Mouse (Mus musculus) right cerebral cortex, postnatal 10 days (tissue): ENCODE data around the gene Prdm16.

Experiments used
- DNase-seq, 2 experiments: peaks; one replicate each; pipeline ENCODE4 v3.0.0; 2021; ENCODE audit warnings: low spot score in 2 of 2

Prdm16 gene

GRCm38 (mm10) chr4:154390333-154391080 is 246.2 kb downstream of the Prdm16 start:
- peak; percentile 62 to 68 for DNase-seq

- DNase-seq, result no peak
Observed at GRCm38 (mm10) chr4:154389641-154390040, 247.0 kb downstream of the Prdm16 start.

- DNase-seq, result no peak
Observed at GRCm38 (mm10) chr4:154386810-154387209, 249.9 kb downstream of the Prdm16 start.

- DNase-seq, result no peak
Observed at GRCm38 (mm10) chr4:154385918-154386317, 250.8 kb downstream of the Prdm16 start.

GRCm38 (mm10) chr4:154385208-154385607 is 251.5 kb downstream of the Prdm16 start:
- DNase-seq, result no peak

GRCm38 (mm10) chr4:154378876-154379275 is 257.8 kb downstream of the Prdm16 start:
- no peak for DNase-seq

GRCm38 (mm10) chr4:154375939-154376625 is 260.6 kb downstream of the Prdm16 start:
- DNase-seq, result no peak

- no peak for DNase-seq
Observed at GRCm38 (mm10) chr4:154371542-154372247, 265.0 kb downstream of the Prdm16 start.

GRCm38 (mm10) chr4:154370841-154371240 is 265.8 kb downstream of the Prdm16 start:
- DNase-seq, result no peak

- DNase-seq, result no peak
Observed at GRCm38 (mm10) chr4:154369089-154369488, 267.6 kb downstream of the Prdm16 start.

- no peak for DNase-seq
Observed at GRCm38 (mm10) chr4:154366836-154367235, 269.8 kb downstream of the Prdm16 start.

GRCm38 (mm10) chr4:154364752-154365151 is 271.9 kb downstream of the Prdm16 start:
- peak; percentile 32 to 43 for DNase-seq

GRCm38 (mm10) chr4:154360850-154361249 is 275.8 kb downstream of the Prdm16 start:
- no peak for DNase-seq

GRCm38 (mm10) chr4:154360441-154360840 is 276.2 kb downstream of the Prdm16 start:
- no peak for DNase-seq

- no peak for DNase-seq
Observed at GRCm38 (mm10) chr4:154359762-154360300, 276.8 kb downstream of the Prdm16 start.

GRCm38 (mm10) chr4:154358816-154359215 is 277.9 kb downstream of the Prdm16 start:
- no peak for DNase-seq

- no peak for DNase-seq
Observed at GRCm38 (mm10) chr4:154358370-154358769, 278.3 kb downstream of the Prdm16 start.

GRCm38 (mm10) chr4:154355408-154355807 is 281.3 kb downstream of the Prdm16 start:
- no peak for DNase-seq

- no peak for DNase-seq
Observed at GRCm38 (mm10) chr4:154352246-154352645, 284.4 kb downstream of the Prdm16 start.

GRCm38 (mm10) chr4:154348197-154348786 is 288.4 kb downstream of the Prdm16 start:
- DNase-seq, result no peak

- DNase-seq, result no peak
Observed at GRCm38 (mm10) chr4:154346731-154347522, 289.7 kb downstream of the Prdm16 start.
